Mouse (Mus musculus): ENCODE measurements around the gene Zcchc9.

Gene Zcchc9

DNA sequence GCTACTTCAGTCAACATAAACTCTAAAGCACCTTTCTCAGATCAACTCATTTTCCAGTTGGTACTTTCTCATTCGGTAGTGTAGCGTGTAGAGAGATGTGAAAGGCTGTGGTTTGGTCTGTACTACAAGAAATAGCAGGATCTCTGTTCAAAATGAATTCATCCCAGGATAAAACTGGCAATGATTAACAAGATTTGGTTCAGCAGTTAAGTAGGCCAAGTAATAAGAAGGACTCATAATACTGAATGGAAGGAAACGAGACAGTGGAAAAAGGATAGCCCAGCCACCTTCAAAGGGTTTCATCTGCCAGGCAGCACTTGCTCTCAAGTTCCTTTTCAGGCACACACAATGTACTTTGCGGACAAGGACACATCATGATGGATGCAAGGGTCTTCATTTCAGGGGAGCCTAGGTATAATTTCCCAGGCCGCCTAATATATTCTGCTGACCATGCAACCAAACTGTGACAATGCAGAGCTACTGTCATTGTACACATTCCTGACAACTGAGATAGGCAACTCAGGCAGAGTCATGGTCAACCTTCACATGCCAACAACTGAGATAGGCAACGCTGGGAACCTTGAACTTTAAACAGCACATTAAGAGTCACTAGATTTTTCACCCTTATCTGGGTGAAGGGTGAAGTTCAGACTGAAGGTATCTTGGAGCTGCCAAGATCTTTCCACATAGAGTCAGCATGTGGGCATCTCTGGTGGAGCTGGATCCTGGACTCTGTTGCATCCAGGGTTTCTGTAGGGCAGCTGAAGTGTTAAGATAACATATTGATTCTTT lies 45.7 kb downstream of the Zcchc9 start:
- DNase-seq (ENCODE audit: low spot score in 2 of 2): no peak

DNA sequence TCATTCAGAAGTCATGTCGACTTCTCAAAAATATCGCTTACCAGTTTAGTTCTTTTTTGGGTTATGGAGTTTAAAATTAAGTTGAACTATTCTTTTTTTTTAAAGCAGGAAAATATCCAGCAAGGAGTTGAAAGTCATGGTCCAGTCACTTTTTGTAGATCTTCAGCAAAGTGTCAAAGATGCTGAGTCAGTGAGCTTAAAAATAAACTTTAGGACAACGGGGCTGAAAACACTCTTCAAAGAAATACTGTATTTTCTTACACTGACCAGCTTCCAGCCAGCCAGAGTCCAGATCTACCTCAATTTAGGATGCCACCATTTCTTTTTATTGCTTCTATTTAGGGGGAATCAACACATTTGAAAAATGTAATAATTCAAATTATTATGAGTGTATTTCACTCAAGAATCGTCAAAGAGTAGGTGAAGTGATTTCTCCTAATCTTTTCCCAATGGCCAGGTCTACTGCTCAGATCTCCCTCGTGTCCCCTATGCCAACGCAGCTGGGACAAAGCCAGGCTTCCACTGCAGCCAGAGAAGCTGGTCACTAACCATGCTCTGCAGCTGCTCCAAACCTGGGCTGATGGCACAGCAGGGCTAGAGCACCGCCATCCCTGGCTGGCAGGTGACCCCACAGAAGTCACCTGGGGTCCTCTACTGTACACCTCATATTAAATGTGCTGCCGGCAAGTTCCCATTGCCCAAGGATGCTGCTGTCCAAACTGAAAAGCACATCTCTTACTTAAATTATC lies 47.0 kb downstream of the Zcchc9 start:
- DNase-seq (ENCODE audit: low spot score in 2 of 2): no peak

DNA sequence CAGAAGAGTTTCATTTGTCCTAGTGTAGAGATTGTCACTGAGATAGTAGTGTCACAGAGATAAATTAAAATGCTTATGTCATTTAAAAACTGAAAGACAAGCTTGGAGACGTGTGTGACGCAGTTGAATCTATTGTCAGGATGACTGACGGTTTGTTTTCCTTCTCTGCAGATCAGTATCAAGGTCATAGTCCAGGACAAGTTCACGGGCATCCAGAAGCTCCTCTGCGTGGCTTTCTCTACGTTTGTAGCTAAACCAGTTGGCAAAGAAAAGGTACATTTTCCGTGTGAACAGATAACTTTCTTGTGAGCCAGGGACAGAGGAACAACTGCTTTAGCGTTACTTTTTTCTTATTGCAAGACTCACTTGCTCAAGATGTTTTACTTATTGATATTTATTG lies 47.7 kb downstream of the Zcchc9 start:
- DNase-seq (ENCODE audit: low spot score in 2 of 2): no peak

DNA sequence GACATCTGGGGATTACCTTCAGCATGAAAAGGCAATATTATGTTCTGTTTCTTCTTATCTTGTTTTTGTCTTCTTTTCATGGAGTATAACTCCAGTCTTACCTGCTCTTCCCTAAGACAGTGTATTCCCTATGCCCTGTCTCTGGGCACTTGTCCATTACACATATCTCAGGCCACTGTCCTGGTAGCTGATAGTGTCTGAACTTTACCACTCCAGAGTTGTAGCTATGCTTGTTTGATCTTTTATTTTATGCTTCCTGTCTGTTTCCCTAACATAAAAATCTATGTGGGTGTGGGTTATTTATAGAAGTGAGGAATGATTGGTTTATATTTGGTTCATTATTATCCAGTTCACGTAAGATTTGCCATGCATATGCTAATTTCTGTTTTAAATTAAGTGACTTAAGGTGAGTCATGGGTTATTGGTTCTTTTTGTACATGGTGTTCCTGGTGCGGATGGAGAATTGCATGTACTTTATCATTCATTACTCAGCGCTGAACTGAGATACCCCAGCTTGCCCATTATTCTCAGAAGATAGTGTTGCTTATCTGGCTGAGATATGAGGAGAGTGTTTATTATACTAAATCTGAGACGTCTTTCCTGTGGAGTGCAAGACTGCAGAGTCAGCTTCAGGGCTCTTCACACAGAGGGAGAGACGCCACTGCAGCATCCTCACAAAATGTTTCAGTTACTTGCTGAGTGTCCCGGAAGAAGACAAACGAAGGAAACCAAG lies 49.0 kb downstream of the Zcchc9 start:
- DNase-seq (ENCODE audit: low spot score in 2 of 2): no peak

DNA sequence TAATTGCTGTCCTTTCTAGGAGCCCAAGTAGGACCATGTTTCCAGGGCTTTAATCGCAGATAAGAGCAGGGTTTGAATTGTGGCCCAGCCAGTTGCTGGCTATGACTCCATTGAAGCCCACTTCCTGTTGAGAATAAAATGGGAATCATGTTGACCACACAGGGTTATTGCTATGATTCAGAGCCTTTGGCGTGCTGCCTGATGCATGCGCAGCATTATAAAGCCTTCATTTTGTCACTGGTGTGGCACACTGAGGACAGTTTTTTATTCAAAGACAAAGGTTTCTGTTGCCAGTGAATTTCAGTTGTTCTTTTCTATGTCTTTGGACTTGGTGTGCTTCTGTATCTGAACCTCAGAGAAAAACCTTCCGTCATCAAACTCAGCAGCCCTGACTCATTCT lies 51.3 kb downstream of the Zcchc9 start:
- no peak for DNase-seq (ENCODE audit: low spot score in 2 of 2)

DNA sequence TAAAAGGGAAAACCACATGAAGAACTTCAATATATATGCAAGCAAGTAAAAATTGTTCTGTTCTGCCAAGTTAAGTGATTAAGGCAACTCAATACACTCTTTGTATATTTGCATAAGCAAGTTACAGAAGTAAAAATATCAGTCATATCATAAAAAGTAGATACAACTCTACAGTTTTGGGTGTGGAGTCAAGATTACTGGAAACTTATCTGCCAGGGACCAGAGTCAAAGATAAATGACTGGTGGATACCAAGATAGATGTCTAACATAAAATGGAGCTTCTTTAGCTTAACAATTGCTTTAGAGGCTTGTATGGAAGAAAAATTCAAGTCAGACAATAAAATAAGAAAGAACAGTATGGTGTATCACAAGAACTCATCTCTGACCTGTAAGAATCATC lies 52.7 kb downstream of the Zcchc9 start:
- DNase-seq (ENCODE audit: low spot score in 2 of 2): no peak

GRCm38 (mm10) chr13:91753724-91754123 lies 53.8 kb downstream of the Zcchc9 start:
- no peak for DNase-seq (ENCODE audit: low spot score in 2 of 2)

DNA sequence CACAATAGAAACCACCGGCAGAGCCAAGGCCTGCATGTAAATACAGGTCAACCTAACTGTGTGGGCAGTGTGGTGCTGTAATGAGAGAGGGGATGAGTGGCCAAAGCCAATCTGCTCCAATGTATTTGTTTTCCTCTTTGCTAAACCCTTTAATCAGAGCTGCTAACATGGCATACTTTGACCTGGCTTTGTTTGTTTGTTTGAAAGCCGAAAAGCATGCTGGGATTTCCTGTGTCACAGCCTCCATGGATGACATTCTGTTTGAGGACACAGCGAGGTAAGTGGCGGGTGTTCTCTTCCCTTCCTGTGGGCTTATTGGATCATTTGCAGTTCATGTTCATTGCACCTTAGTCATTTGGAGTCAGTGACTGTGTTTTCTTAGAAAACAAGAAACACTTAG lies 57.5 kb downstream of the Zcchc9 start:
- no peak for DNase-seq (ENCODE audit: low spot score in 2 of 2)

DNA sequence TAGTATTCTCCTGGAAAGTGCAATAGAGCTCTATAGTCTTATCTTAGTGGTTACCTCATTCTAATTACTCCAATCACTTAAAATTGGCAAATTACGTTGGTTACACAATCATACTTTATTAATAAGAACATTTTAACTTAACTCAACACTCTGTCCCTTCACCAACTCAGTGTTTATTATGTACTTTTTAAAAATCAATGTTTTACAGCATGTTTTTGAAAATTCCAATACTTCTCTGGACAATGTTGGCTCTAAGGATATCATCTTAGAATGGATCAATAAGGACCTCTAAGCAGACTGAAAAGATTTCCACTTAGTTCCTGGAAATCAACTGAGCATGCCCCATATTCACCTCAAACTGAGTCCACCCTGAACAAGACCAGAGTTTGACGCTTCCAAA lies 59.1 kb downstream of the Zcchc9 start:
- no peak for DNase-seq (ENCODE audit: low spot score in 2 of 2)
